Mouse (Mus musculus) embryonic fibroblast, embryonic 13.5 days (primary cell): Measurements from ENCODE around the gene Tbca. TPM values are rescaled to one million over a fixed set of nuclear protein-coding genes. Genes with fewer than 3 reads are reported as not detected.
A peak's percentile ranks its signal among the peaks of the same experiment; 100 is the strongest.

Source experiments
- H3K27ac ChIP-seq: 2 replicates; pipeline ENCODE4 v1.5.1; 2012; ENCODE audit warnings: low read length, control low read depth, inconsistent platforms; ENCODE audit not compliant: insufficient read depth
- H3K4me1 ChIP-seq: 2 replicates; pipeline ENCODE4 v1.6.1; 2011; ENCODE audit warnings: low read length; ENCODE audit not compliant: control insufficient read depth, insufficient read depth
- H3K4me3 ChIP-seq: 2 replicates; pipeline ENCODE4 v1.5.1; 2011; ENCODE audit warnings: mild to moderate bottlenecking, control low read depth, low read length; ENCODE audit not compliant: insufficient read depth
- CTCF ChIP-seq: IDR thresholded peaks from 2 replicates; pipeline ENCODE4 v1.5.1; 2011; ENCODE audit warnings: mild to moderate bottlenecking, control low read depth, low read length, moderate library complexity, borderline replicate concordance; ENCODE audit not compliant: insufficient read depth
- POLR2A ChIP-seq: IDR thresholded peaks from 2 replicates; pipeline ENCODE4 v1.6.1; 2011; ENCODE audit warnings: low read depth, mild to moderate bottlenecking, control low read depth, low read length, moderate library complexity
- polyA plus RNA-seq: library from polyadenylated mRNA; stranded (reverse); fragments of >200 nt; gene quantifications from 2 replicates; pipeline ENCODE4 v1.2.4, GENCODE M21; 2011; ENCODE audit warnings: low read depth; ENCODE audit not compliant: missing spikeins, insufficient read length

The Tbca gene
- polyA plus RNA-seq, 1 experiment = 236 TPM

- no peak overlapping the region for H3K27ac ChIP-seq
- no peaks in the 10 kb centered on the region for H3K4me1 ChIP-seq
- TF ChIP-seq CTCF (no peak), POLR2A (no peak)
- H3K4me3 ChIP-seq = no peak overlapping the region
Measured at GRCm38 (mm10) chr13:94838756-94839337, 50.1 kb downstream of the Tbca start.

GRCm38 (mm10) chr13:94843236-94843635 is 54.5 kb downstream of the Tbca start:
- Histone ChIP-seq H3K4me3 (no peak overlapping the region), H3K27ac (no peak overlapping the region), H3K4me1 (no peaks in the 10 kb centered on the region)
- no peak for TF ChIP-seq POLR2A
- no peak for TF ChIP-seq CTCF

DNA sequence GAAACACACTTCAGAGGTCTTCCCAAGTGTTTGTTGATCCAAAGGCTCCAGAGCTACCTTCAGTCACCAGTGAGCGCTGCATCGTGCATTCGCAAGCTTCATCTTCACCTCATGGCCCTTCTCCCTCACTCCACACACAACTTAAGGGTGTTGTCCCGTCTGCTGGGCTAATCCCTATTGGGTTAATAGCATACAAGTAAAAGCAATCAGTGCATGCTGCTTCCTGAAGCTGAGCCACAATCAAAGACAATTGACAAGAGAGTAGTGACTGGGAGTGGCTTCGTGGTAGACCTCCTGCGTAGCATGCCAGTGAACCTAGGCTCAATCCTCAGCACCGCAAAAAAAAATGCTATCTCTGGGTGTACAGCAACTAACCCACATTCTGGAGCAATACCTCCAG is 59.2 kb downstream of the Tbca start:
- no peak overlapping the region for H3K27ac ChIP-seq
- H3K4me3 ChIP-seq = no peak overlapping the region
- TF ChIP-seq POLR2A (no peak), CTCF (no peak)
- no peaks in the 10 kb centered on the region; the same call in 1 of the 2 replicates for H3K4me1 ChIP-seq

- Histone ChIP-seq H3K4me3 (no peak overlapping the region), H3K27ac (no peak overlapping the region), H3K4me1 (no peaks in the 10 kb centered on the region; the same call in 1 of the 2 replicates)
- TF ChIP-seq POLR2A = no peak
- TF ChIP-seq CTCF = no peak
Measured at GRCm38 (mm10) chr13:94849351-94849750, 60.6 kb downstream of the Tbca start.

DNA sequence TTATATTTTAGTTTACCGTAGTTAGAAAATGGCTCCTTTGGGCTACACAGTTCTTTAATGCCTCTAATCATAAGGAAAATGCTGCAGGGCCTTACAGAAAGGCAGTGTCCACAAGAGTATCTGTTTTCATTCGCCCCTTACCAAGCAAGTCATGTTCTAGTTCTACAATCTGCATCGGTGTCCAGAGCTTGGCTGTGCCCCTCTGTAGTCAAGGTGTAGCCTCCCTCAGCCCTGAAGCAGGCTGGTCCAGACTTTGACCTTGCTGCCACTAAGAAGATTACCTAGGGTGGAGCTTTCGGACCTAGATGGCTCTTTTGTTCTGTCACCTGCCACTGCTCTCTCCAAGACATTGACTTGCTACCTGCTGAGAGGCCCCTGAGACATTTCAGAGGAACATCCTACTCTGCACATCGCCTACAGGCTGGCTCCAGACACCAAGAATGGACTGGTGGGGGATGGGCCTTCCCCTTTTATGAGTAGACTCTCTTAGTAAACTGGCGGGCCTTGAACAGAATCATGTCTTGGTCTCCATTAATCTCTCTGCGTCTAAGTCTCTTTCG is 69.4 kb downstream of the Tbca start:
- Histone ChIP-seq H3K4me1 (peaks cover 3% of the 10 kb centered on the region; the same call in 1 of the 2 replicates), H3K27ac (no peak overlapping the region), H3K4me3 (no peak overlapping the region)
- TF ChIP-seq CTCF = no peak
- no peak for TF ChIP-seq POLR2A

DNA sequence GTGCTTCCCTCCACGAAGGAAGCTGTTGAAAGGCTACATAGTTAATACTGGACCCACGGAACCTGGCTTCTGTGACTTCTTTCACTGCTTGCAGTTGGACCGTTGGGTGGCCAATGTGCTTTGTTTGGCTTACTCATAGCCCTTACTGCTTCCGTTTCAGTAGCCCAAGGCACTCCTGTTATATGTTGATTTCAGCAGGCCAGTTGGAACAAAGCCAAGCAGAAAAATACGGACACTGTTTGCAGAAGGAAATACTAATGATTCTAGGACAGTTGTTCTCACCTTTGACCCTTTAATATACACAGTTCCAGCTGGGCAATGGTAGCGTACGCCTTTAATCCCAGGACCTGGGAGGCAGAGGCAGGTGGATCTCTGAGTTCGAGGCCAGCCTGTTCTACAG is 70.5 kb downstream of the Tbca start:
- H3K27ac ChIP-seq = no peak overlapping the region
- H3K4me3 ChIP-seq = no peak overlapping the region
- no peak for TF ChIP-seq CTCF
- no peak for TF ChIP-seq POLR2A
- H3K4me1 ChIP-seq = peaks cover 3% of the 10 kb centered on the region; the same call in 1 of the 2 replicates

DNA sequence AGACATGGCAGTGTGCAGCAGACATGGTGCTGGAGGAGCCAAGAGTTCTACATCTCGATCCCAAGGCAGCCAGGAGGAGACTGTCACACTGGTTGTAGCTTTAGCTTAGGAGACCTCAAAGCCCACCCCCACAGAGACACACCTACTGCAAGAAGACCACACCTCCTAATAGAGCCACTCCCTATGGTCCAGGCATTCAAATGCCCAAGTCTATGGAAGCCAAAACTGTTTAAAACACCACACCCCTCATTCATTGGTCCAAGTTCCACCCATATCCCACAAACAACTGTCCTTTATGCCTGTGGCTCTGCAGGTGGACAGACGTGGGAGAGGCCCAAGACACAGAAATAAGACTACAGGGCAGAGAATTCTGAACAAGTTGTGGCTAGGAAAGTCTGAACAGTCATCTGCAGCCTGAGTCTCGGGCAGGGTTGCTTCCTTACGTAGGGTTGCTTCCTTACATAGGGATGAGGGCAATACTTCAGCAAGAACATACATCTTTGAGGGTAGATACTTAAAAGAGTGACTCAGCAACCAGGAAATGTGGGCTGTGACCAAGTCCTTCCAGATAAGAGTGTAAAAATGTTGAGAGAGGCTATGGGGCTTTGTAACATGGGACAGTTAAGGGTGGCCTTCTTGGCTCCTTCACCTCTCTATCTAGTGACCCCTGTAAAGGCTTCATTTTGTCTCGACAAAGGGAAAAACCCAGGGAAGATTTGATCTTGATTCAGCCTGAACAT is 74.0 kb downstream of the Tbca start:
- H3K4me3 ChIP-seq = no peak overlapping the region
- no peak for TF ChIP-seq POLR2A
- TF ChIP-seq CTCF = no peak
- H3K4me1 ChIP-seq = no peaks in the 10 kb centered on the region
- H3K27ac ChIP-seq = no peak overlapping the region

DNA sequence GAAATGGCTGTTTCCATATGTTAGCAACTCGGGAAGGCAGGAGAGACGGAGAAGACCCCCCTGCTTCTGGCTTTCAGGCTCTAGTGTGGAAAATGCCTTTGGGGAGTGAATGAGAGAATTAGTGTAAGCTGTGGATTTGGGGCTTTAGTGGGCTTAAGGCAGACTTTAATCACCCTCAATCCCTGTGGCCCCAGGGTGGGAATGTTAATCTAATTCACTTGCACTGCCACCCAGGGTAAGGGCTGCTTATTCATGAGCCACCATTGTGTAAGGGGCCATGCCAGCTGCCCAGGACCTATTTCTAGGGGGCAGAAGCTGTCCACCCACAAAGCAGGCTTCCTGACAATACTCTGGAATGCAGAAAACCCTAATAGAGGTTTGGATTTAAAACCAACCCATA is 78.2 kb downstream of the Tbca start:
- Histone ChIP-seq H3K27ac (no peak overlapping the region), H3K4me1 (no peaks in the 10 kb centered on the region), H3K4me3 (no peak overlapping the region)
- TF ChIP-seq CTCF (no peak), POLR2A (no peak)

GRCm38 (mm10) chr13:94867772-94868171 is 79.1 kb downstream of the Tbca start:
- Histone ChIP-seq H3K4me3 (no peak overlapping the region), H3K27ac (no peak overlapping the region), H3K4me1 (no peaks in the 10 kb centered on the region)
- TF ChIP-seq CTCF = no peak
- no peak for TF ChIP-seq POLR2A

DNA sequence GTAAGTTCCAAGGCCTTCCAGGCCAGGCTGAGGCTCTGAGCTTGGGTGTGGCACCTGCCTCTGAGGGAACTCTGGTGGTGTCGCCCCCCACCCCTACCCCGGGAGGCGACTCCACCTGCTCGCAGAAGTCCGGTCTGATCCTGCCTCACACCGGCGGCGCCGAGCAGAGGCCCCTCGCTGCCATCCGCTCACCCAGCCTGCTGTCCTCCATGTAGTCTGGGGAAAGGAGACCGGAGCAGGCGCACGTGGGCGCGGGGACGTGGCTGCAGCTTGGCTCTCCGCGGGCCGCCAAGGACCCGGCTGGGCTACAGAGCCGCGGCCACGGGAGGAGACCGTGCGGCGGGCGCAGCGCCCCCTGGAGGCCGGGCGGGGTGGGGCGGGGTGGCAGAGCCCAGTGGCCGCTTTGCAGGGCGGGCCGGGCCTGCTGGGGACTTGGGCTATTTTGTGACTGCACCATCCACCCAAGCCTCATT is 79.8 kb downstream of the Tbca start:
- TF ChIP-seq CTCF (no peak), POLR2A (no peak)
- H3K4me3 ChIP-seq = 0 out of 2 replicates have a peak overlapping the region, but pooled peaks have one; percentile 13

More for the DNA sequence above, 79.8 kb downstream of the Tbca start:
- no peak overlapping the region for H3K27ac ChIP-seq
- no peaks in the 10 kb centered on the region for H3K4me1 ChIP-seq
